Mouse (Mus musculus): ENCODE measurements around the gene Adgrf1. TPM values are rescaled to one million over a fixed set of nuclear protein-coding genes. Genes with fewer than 3 reads are reported as not detected.

Gene Adgrf1
- polyA plus RNA-seq, 1 experiment, result not detected

- TF ChIP-seq FOSL1 (IDR thresholded peaks at IDR 0.05; ENCODE audit: insufficient read depth, low read length, poor library complexity, severe bottlenecking) (no peak), MAX (IDR thresholded peaks at IDR 0.05) (no peak), USF1 (IDR thresholded peaks at IDR 0.05; ENCODE audit: low read depth) (no peak), CEBPB (IDR thresholded peaks at IDR 0.05; ENCODE audit: low read depth) (no peak), MYOG (IDR thresholded peaks at IDR 0.05; ENCODE audit: control insufficient read depth, extremely low read depth, insufficient read length) (no peak)
- no peaks in the 10 kb centered on the region for H3K36me3 ChIP-seq (ENCODE audit: control insufficient read depth, insufficient read depth)
- H3ac ChIP-seq (ENCODE audit: control insufficient read depth, insufficient read length, low read depth), result no peak overlapping the region
These were observed 87.9 kb downstream of the Adgrf1 start for GRCm38 (mm10) chr17:43357902-43358539.

GRCm38 (mm10) chr17:43359826-43360619, 89.9 kb downstream of the Adgrf1 start, which contains the start of gene Adgrf5:
TSS of gene Adgrf5 (plus strand) at chr17:43360451.
- TF ChIP-seq MYOD1 (IDR thresholded peaks at IDR 0.05; ENCODE audit: control insufficient read depth, insufficient read length, low read depth), result no peak
- no peak for TF ChIP-seq USF1 (IDR thresholded peaks at IDR 0.05; ENCODE audit: low read depth)
- no peak for TF ChIP-seq MAX (IDR thresholded peaks at IDR 0.05)
- no peak for TF ChIP-seq CEBPB (IDR thresholded peaks at IDR 0.05; ENCODE audit: low read depth)
- no peak for TF ChIP-seq FOSL1 (IDR thresholded peaks at IDR 0.05; ENCODE audit: insufficient read depth, low read length, poor library complexity, severe bottlenecking)
- no peaks in the 10 kb centered on the region for H3K79me3 ChIP-seq (ENCODE audit: low read depth)
- H3K4me3 ChIP-seq (ENCODE audit: insufficient read depth, poor library complexity, severe bottlenecking), result no peak within 1 kb of the TSS
- no peak within 1 kb of the TSS for H3ac ChIP-seq (ENCODE audit: control insufficient read depth, insufficient read length, low read depth)
- H3K36me3 ChIP-seq (ENCODE audit: control insufficient read depth, insufficient read depth), result no peaks in the 10 kb centered on the region
- no peaks in the 10 kb centered on the region for H3K79me2 ChIP-seq (ENCODE audit: control insufficient read depth, insufficient read depth)
- H3K27me3 ChIP-seq (ENCODE audit: control insufficient read depth, insufficient read depth, insufficient read length), result no peaks in the 10 kb centered on the region

More at GRCm38 (mm10) chr17:43357902-43358539, 87.9 kb downstream of the Adgrf1 start:
- H3K4me3 ChIP-seq (ENCODE audit: insufficient read depth, poor library complexity, severe bottlenecking), result no peak overlapping the region
- no peaks in the 10 kb centered on the region for H3K27me3 ChIP-seq (ENCODE audit: control insufficient read depth, insufficient read depth, insufficient read length)
- H3K79me3 ChIP-seq (ENCODE audit: low read depth), result no peaks in the 10 kb centered on the region
- no peaks in the 10 kb centered on the region for H3K79me2 ChIP-seq (ENCODE audit: control insufficient read depth, insufficient read depth)

DNA sequence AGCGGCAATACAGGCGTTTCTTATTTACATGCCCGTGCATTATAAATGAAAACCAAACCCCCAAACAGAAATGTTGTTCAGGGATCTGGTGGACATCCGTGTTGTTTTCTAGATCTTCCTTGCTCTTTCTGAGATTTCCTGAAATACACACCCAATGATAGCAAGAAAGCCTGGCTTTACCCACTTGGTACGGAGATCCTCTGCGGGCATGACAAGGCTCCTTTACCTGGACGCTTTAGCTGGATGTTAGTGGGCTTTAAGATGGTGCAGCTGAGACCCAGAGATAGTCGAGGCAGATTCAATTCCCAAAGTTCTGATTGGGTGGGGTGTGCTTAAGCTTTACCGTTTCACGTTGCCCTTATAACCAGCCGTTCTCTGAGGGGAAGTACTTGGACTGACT, 90.9 kb downstream of the Adgrf1 start:
- no peak overlapping the region for H3ac ChIP-seq (ENCODE audit: control insufficient read depth, insufficient read length, low read depth)
- H3K79me3 ChIP-seq (ENCODE audit: low read depth), result no peaks in the 10 kb centered on the region
- no peaks in the 10 kb centered on the region for H3K36me3 ChIP-seq (ENCODE audit: control insufficient read depth, insufficient read depth)
- no peak overlapping the region for H3K4me3 ChIP-seq (ENCODE audit: insufficient read depth, poor library complexity, severe bottlenecking)
- no peaks in the 10 kb centered on the region for H3K79me2 ChIP-seq (ENCODE audit: control insufficient read depth, insufficient read depth)
- TF ChIP-seq CTCF (IDR thresholded peaks at IDR 0.05; ENCODE audit: control insufficient read depth, insufficient read depth, insufficient read length), result no peak
- TF ChIP-seq USF1 (IDR thresholded peaks at IDR 0.05; ENCODE audit: low read depth), result no peak
- TF ChIP-seq MYOG (IDR thresholded peaks at IDR 0.05; ENCODE audit: control insufficient read depth, extremely low read depth, insufficient read length), result no peak
- no peak for TF ChIP-seq CEBPB (IDR thresholded peaks at IDR 0.05; ENCODE audit: low read depth)
- TF ChIP-seq MYOD1 (IDR thresholded peaks at IDR 0.05; ENCODE audit: control insufficient read depth, insufficient read length, low read depth), result no peak
- no peak for TF ChIP-seq MAX (IDR thresholded peaks at IDR 0.05)
- TF ChIP-seq FOSL1 (IDR thresholded peaks at IDR 0.05; ENCODE audit: insufficient read depth, low read length, poor library complexity, severe bottlenecking), result no peak
- H3K27me3 ChIP-seq (ENCODE audit: control insufficient read depth, insufficient read depth, insufficient read length), result no peaks in the 10 kb centered on the region

GRCm38 (mm10) chr17:43362362-43362761, 92.2 kb downstream of the Adgrf1 start:
- H3ac ChIP-seq (ENCODE audit: control insufficient read depth, insufficient read length, low read depth), result no peak overlapping the region
- H3K79me3 ChIP-seq (ENCODE audit: low read depth), result no peaks in the 10 kb centered on the region
- TF ChIP-seq MAX (IDR thresholded peaks at IDR 0.05), result no peak
- no peak for TF ChIP-seq MYOD1 (IDR thresholded peaks at IDR 0.05; ENCODE audit: control insufficient read depth, insufficient read length, low read depth)
- no peak for TF ChIP-seq CEBPB (IDR thresholded peaks at IDR 0.05; ENCODE audit: low read depth)
- TF ChIP-seq CTCF (IDR thresholded peaks at IDR 0.05; ENCODE audit: control insufficient read depth, insufficient read depth, insufficient read length), result no peak
- TF ChIP-seq USF1 (IDR thresholded peaks at IDR 0.05; ENCODE audit: low read depth), result no peak
- no peaks in the 10 kb centered on the region for H3K79me2 ChIP-seq (ENCODE audit: control insufficient read depth, insufficient read depth)
- H3K36me3 ChIP-seq (ENCODE audit: control insufficient read depth, insufficient read depth), result no peaks in the 10 kb centered on the region
- no peaks in the 10 kb centered on the region for H3K27me3 ChIP-seq (ENCODE audit: control insufficient read depth, insufficient read depth, insufficient read length)
- no peak overlapping the region for H3K4me3 ChIP-seq (ENCODE audit: insufficient read depth, poor library complexity, severe bottlenecking)

GRCm38 (mm10) chr17:43362881-43363280, 92.8 kb downstream of the Adgrf1 start:
- no peaks in the 10 kb centered on the region for H3K36me3 ChIP-seq (ENCODE audit: control insufficient read depth, insufficient read depth)
- no peak overlapping the region for H3ac ChIP-seq (ENCODE audit: control insufficient read depth, insufficient read length, low read depth)
- TF ChIP-seq MAX (IDR thresholded peaks at IDR 0.05) (no peak), USF1 (IDR thresholded peaks at IDR 0.05; ENCODE audit: low read depth) (no peak), CEBPB (IDR thresholded peaks at IDR 0.05; ENCODE audit: low read depth) (no peak), MYOD1 (IDR thresholded peaks at IDR 0.05; ENCODE audit: control insufficient read depth, insufficient read length, low read depth) (no peak), MYOG (IDR thresholded peaks at IDR 0.05; ENCODE audit: control insufficient read depth, extremely low read depth, insufficient read length) (no peak), CTCF (IDR thresholded peaks at IDR 0.05; ENCODE audit: control insufficient read depth, insufficient read depth, insufficient read length) (no peak), FOSL1 (IDR thresholded peaks at IDR 0.05; ENCODE audit: insufficient read depth, low read length, poor library complexity, severe bottlenecking) (no peak)
- H3K79me2 ChIP-seq (ENCODE audit: control insufficient read depth, insufficient read depth), result no peaks in the 10 kb centered on the region
- no peaks in the 10 kb centered on the region for H3K79me3 ChIP-seq (ENCODE audit: low read depth)
- H3K4me3 ChIP-seq (ENCODE audit: insufficient read depth, poor library complexity, severe bottlenecking), result no peak overlapping the region
- H3K27me3 ChIP-seq (ENCODE audit: control insufficient read depth, insufficient read depth, insufficient read length), result no peaks in the 10 kb centered on the region
